Mouse (Mus musculus): ENCODE measurements around the gene Ush1g. TPM values are rescaled to one million over a fixed set of nuclear protein-coding genes. Genes with fewer than 3 reads are reported as not detected.

Gene Ush1g
- under 1 TPM; 0.09 to 0.28 (median 0.25) TPM for total RNA-seq (2022)

DNA sequence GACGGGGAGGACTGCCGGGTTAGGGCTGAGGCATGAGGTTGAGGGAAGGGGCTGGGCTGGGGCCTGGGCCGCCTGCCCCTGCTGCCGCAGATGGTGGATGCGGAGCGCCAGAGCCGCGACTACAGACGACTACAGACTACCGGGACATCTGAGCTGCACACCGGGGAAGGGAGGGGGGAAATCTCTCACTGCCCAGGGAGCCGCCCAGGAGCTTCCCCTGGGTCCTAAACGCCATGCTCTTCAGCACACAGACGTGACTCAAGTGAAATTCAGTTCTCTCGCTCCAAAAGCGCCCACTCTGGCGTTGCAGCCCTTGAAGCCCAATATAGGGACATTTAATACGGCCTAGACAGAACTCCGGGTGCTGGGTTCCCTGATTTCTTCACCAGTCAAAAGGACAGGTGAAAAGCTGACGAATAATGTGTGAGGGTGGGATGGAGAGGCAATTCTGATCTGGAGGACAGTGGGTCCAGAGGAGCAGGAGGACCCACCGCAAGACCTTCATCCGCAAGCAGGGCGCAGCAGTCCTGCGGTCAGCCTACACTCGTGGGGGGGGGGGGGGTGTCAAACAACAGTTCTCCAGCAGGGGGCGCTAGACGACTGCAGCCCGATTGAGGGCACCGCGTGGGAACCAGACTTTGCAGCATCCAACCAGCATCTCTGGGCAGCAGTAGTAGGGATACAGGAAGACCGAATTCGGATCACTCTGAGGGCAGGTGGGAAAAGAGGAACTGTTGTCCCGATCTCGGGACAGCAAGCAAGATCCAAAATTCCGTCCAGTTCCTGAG, at the start of gene Ush1g:
Gene Ush1g (minus strand): TSS at position 136 of the 788 bp plus-strand sequence.
- peak; percentile 27 for DNase-seq (ENCODE audit: low spot score)

DNA sequence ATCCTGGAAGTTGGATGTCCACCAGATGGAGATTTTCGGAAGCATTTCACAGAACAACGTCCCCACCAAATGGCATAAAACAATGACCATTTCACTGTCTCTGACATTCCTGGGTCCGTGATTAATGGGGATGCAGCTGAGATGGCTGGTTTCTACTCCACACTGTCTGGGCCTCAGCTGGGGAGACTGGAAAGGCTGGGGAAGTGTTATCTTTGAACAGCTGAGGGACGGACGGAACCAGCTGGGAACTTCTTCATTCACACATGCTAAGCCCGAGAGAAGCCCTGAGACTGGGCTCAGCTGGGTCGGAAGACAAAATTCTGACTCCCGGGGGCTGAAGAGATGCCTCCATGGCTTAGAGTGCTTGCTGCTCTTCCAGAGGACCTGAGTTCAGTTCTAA, 49.5 kb upstream of the Ush1g start:
- no peak for DNase-seq (ENCODE audit: low spot score)

DNA sequence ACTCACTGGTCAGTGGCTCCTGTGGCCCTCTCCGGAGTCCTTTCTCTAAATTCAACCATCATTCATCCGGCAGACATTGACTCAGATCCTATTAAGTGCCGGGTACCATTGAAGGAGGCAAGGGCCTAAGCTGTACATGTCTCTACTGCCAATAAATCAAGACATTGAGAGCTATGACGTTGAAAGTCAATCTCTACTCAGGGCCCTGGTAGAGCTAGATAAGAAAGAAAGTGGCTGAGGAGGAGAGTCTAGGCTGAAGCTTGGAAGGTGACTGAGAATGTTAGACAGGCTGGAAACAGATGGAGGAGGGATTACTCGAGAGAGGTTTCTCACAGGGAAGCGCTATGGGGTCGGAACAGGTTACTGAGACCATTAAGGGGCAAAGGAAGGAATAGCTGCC, 48.5 kb upstream of the Ush1g start:
- DNase-seq (ENCODE audit: low spot score): no peak

DNA sequence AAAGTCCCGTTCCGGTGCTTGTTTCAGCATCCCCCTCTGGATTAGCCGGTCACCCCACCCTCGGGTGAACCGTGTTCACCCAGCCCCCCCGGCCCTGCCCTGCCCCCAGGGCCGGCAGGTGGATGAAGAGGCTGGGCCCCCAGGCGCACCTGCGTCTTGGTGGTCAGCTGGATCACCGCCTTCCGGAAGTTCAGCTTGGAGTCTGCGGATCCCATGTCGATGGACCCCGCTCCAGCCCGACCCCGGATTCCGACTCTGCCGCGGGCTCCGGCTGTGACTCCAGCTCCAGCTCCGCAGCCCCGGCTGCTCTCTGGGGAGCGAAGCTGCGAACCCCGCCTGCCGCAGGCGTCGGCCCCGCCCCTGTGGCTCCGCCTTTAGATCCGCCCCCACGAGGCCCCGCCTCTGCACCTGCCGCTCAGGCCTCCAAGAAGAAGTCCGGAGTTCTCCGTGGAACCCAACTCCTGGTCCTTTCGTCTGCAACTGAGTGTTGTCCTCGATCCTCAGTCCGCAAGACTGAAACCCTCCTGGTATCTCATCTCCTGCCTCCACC, 45.6 kb upstream of the Ush1g start, which contains the start of gene Hid1:
Gene Hid1 (minus strand): TSS at position 362 of the 550 bp plus-strand sequence.
- peak; percentile 73 for DNase-seq (ENCODE audit: low spot score)

DNA sequence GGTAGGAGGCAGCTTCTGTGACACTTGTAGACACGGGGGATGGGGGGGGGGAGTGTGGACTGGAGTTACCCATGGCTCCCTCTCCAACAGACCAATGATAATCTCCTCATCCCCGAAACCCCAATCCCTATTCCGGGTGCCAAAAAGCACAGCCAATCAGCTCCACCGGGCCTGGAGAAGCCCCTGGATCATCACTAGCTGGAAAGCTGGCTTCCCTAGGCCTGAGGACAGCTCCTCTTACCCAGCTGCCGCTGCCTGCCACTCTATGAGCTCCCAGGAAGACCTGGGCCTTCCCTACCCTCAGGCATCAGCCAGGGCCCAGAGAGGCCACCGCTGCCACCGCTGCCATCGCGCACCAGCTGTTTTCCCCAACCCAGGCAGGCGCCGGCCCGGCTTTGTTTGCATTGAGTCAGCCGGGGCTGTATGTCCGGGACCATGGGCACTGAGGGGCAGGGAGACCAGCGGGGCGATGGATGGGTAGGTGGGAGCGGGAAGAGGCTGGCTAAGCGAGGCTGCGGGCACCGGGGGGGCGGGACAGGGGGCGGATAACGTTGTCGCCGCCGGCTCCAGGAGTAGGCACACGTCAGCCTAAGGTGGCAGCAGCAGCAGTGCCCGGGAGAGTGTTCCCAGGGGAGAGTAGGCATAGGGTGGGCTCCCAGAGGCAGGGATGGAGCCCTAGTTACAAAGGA, 45.0 kb upstream of the Ush1g start:
- no peak for DNase-seq (ENCODE audit: low spot score)

DNA sequence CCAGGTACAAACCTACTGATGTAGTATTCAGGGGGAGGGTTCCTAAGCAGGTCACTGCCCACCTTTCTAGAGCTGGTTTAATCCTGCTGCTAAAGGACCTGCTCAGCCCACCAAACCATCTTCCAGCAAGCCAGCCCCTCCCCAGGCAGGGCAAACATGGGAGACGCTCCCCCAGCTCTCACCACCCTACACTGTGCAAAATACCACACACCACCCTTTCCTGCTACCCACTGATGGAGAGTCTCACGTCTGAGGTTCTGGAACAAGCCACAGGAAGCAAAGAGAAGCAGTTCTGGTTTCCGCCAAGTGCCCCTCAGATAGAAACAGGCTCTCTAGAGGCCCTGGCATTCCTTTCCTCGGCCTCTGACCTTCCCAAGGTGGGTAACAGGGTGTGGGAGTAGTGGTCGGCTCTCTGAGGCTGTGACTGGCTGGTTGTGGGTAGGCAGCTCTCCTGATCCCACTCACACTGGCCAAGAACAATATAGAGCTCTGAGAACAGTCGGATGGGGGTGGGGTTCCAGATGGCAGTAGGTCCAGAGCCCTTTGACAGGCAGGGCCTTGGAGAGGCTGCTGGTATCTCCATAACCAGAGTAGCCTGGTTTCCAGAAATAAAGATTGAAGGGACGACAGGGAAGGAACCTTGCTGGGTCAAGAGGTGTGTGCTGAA, 44.3 kb upstream of the Ush1g start:
- DNase-seq (ENCODE audit: low spot score): no peak

DNA sequence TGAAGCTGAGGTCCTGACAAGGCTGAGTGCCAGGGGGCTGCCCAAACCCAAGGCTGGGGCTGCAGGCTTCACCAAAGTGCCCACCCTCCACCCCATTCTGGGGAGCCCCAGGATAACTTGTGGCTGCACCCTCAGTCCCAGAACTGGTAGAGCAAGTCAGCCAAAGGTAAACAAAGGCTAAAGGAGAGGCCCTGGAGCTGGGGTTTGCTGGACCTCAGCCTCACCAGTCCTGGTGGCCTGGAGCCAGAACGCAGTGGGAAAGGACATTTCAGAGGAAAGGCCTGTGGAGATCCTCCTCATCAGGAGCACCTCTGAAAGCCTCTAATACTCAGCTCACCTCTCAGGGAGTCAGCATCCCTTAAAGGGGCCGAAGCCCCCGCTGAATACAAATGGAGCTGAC, 42.3 kb upstream of the Ush1g start:
- DNase-seq (ENCODE audit: low spot score): no peak

DNA sequence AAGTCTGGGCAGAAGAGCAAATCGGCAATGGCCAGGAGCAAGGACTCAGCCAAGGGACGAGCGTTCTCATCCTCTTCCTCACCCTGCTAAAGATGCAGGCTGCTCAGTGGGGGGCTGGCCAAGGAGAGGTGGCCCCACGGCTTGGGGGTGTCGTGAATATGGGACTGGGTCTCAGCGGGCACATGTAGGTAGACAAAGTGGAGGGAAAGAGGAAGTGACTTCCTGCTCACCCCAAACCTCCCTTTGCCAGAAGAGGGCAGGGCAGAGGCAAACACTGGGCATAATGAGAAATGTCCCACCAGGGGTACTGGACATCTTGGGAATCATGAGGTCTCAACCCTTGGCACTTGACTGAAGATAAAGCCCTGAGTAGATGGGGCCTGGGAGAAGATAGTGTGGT, 37.9 kb upstream of the Ush1g start:
- no peak for DNase-seq (ENCODE audit: low spot score)

DNA sequence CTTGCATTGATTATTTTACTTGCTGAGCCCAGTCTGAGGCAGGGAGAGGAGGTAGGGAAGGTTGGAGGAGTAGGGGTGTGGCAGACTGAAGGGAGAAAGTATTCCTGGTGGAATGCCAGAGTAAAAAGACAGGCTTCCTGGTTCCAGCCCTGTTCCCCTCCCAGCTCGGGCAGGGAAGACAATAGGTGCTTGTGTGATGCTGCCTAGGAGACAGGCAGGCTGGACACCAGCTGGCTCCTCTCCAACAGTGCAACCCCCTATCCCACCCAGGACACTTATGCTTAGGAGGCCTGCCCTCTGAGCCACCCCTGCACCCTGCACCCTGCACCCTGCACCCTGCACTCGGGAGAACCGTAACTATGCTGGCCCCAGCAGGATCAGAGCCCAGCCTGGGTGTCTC, 37.5 kb upstream of the Ush1g start:
- no peak for DNase-seq (ENCODE audit: low spot score)

DNA sequence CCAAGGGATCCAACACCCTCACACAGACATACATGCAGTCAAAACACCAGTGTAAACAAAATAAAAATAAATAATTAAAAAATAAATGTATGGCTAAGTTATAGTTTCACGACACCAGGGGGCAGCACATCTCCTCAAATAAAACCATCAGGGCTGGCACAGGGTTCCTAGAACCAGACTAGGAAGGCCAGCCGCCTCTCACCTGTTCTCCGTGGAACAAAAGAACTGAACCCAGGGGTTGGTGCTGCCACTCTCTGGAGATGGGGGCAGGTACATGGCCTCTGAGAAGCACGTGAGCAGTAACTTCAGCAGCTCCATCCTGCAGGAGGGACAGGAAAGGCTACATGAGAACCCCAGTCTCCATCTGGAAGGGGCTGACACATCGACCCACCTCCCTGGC, 36.6 kb upstream of the Ush1g start:
- DNase-seq (ENCODE audit: low spot score): peak; percentile 79

DNA sequence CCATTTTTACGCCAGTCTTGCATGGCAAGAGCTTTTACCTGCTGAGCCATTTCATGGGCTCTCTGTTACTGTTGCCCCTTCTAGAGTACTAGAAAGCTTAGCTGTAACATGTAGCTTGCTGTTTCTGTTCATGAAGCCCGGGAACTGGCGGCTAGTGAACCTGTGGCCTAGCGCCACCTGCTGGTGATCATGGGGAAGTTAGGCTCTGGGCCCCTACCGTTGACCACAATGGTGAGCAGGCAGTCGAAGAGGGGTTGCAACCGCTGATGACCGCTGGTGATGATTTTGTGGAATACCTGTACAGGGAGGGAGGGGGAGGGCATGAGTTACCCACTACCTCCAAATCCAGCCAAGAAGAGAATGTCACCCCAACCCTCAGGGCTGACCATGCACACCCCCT, 32.3 kb upstream of the Ush1g start:
- peak; percentile 41 for DNase-seq (ENCODE audit: low spot score)

DNA sequence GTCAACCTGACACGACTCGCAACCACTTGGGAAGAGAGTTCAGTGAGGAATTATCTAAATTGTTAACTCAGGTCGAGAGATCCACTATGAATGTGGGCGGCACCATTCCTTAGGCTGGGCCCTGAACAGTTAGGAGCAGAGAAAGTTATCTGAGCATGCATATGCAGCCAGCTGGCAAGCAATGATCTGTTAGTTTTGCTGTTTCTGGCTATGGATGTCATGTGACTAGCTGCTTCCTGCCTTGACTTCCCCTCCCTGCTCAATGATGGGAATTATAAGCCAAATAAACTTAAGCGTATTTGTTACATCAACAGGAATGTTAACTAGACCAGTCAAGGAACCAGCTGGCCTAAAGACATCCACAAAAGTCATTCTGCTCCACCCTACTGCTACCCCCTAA, 31.5 kb upstream of the Ush1g start:
- DNase-seq (ENCODE audit: low spot score): no peak

DNA sequence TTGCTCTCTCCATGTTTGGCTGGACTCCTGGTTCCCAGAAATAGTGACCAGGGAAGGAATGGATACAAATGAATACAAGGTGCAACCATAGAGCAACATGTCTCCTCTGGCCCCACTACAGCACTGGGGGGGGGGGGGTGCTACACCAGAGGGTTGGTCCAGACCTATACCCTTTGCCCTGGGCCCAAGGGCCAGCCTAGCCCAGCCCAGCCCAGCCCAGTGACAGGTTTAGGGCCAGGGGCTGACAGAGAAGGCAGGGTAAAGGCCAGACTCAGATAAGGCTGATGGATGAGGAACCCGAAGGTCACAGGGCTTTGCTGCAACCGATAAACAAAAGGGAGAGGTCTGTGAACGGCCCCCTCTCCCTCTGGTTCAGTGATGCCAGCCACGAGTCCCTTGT, 28.1 kb upstream of the Ush1g start:
- no peak for DNase-seq (ENCODE audit: low spot score)

DNA sequence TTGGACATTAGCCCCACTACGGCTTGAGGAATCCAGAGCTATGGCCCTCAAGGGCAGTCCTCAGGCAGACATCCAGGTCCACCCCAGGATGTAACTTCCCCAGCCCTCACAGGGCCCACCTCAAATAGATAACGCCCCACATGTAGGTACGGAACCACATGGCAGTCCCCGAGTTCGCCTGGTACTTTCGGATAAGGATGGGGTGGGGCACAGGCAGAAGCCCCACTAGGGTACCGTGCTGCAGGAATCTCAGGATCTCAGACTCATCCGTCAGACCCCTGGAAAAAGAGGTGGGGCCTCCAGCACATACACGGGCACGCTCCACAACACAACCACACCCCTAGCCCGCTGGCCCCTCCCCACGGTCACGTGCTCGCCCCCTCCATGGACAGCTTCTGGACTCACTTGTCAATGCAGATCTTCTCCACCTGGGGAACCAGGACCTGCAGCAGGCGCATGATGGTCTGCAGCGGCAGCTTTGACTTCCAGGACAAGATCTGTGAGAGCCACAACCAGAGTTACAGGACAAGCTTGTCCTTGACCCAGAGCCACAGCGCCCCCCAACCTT, 26.9 kb upstream of the Ush1g start:
- DNase-seq (ENCODE audit: low spot score): no peak

DNA sequence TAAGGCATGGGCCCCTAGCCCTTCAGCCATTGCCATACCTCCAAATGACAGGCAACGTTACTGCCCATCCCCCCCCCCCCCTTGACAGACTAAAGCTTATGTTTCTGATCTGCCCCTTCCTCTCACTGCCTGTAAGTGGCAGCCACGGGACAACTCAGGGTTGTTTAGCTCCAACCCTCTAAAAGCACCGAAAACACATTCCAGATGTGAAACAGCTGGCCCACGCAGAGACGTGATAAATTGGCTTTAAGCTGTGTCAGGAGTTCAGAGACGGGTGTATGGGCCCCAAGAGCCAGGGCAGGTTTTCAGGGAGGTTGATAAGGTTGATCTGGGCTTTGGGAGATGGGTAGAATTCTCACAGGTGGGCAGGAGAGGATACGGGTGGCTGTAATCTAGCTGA, 23.7 kb upstream of the Ush1g start:
- DNase-seq (ENCODE audit: low spot score): no peak

DNA sequence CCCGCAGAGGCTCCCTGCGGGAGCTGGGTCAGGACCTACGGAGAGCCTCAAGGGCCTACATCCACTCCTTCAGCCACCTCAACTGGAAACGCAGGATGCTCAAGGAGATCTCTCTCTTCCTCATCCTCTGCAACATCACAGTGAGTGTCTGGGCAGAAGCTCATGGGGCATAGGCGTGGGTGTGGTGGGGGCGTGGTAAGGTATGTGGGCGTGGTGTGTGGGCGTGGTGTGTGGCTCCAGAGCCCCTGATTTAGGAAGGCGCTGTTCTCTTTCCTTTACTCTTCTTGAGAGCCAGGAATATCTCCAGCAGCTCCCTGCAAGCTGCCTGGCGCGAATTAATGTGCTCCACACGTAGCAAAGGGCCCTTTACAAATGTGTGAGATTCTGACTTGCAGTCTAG, 23.1 kb upstream of the Ush1g start:
- no peak for DNase-seq (ENCODE audit: low spot score)

DNA sequence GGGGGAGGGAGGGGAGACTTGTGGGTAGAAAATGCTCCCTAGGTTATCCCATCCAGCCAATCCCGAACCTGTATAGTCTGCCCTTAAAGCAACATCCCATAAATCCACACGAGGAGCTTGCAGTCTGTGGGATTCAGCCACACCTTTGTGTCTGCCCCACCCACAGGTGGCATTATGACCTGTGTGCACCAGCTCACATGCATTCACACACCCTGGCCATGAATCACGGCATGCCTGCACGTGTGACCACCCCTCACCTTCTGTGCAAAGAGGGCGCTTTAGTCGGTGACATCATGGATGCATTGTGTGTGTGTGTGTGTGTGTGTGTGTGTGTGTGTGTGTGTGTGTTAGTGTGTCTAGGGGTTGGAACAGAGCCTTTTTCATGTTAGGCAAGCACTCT, 20.0 kb upstream of the Ush1g start:
- no peak for DNase-seq (ENCODE audit: low spot score)

DNA sequence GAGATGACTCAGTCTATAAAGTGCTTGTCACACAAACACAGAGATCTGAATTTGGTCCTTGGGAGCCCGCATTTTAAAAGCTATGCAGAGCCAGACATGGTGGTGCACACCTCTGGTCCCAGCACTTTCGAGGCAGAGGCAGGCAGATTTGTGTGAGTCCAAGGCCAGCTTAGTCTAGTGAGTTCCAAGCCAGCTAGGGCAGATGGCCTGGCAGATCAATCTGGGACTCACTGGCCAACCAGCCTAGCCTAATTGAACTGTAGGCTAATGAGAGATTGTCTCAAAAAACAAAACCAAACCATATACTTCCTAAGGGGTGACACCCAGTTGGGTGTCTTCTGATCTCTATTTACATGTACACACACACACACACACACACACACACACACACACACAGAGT, 19.4 kb upstream of the Ush1g start:
- DNase-seq (ENCODE audit: low spot score): no peak

DNA sequence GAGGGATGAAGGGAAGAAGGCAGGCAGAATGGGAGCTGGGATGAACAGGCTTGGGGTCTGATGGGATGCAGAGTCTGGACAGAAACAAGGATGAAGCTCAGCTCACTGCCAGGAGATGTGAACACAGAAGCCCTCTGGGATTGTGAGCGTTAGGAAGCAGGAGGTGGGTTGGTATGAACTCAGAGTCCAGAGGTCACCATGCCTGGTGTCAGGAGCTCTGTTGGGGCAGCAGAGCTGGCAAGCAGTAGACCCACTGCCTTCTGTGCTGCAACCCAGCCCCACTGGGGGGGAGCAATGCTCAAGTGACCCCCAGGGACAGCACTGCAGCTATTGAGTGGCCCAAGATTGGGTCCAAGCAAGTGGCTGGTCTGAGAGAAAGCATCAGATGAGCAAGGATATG, 16.0 kb upstream of the Ush1g start:
- DNase-seq (ENCODE audit: low spot score): no peak

DNA sequence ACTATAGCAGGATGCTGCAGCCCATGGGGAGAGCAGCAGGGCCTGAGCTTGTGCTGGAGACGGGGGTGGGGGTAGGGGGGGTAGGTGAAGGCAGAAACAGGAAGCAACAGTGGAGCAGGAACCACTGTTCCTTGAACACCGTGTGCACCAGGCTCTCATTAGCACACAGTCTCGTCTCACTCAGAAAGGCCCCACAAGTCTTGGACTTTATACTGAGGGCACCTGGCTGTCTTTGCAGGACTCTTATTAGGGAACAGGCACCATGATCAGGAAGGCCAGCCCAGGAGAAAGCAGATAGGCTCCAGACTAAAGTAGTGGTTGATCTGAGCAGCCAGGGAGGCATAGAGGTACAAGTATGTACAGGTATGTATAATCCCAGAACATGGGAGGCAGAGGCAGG, 15.5 kb upstream of the Ush1g start:
- no peak for DNase-seq (ENCODE audit: low spot score)

DNA sequence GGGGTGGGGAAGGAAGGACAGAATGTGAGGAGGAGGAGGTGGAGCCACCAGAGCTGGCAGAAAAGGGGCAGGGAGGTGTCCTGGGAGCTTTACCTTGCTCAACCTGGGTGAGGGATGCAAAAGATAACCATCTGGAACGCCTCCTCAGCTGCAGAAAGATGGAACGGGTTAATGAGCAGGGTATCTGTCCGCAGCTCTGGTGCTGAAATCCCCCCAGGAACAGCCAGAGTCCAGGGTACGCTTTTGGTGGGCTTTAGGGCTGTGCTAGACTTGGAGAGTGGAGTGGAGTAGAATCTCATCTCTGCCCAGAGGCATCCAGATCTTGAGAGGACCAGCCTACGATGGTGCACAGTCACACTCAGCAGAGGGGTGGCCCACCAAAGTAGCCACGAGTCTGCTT, 14.3 kb upstream of the Ush1g start:
- no peak for DNase-seq (ENCODE audit: low spot score)

DNA sequence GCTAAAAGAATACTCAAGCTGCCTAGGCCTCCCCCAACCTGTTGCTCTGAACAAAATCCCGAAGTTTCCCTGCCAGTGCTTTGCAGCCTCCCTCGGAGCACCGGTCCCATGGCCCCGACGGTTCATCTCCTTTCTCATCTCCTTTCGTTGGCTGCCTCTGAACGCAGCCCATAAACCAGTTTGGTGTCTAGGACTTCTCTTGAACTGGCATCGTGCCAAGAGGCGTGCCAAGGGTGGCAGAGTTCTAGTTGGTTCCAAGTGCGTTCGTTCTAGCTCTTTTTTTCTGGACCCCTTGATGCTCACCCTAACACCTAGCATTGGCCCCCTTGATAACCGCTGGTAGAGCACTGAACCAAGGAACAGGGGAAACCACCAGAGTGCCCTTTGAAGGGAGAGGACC, 13.4 kb upstream of the Ush1g start:
- DNase-seq (ENCODE audit: low spot score): no peak

Measured in heart, adult 8-10 months (tissue).